Mouse (Mus musculus) ES-Bruce4 (cell line): ENCODE results near the gene Slc25a19. TPM values are rescaled to one million over a fixed set of nuclear protein-coding genes. Genes with fewer than 3 reads are reported as not detected.

Source experiments
- H3K27ac ChIP-seq: 2 replicates; pipeline ENCODE4 v1.5.1; 2012; ENCODE audit warnings: low read length, inconsistent platforms; ENCODE audit not compliant: insufficient read depth
- H3K27me3 ChIP-seq: 2 replicates; pipeline ENCODE4 v1.6.1; 2012; ENCODE audit warnings: mild to moderate bottlenecking, low read length, inconsistent platforms; ENCODE audit not compliant: control insufficient read depth, poor library complexity, insufficient read depth, severe bottlenecking
- H3K36me3 ChIP-seq: 2 replicates; pipeline ENCODE4 v1.6.1; 2012; ENCODE audit warnings: inconsistent platforms, mild to moderate bottlenecking, low read length, moderate library complexity; ENCODE audit not compliant: control insufficient read depth, poor library complexity, insufficient read depth, severe bottlenecking
- H3K4me1 ChIP-seq: one replicate; pipeline ENCODE4 v1.8.1; 2011; ENCODE audit warnings: low read length; ENCODE audit not compliant: control insufficient read depth, insufficient read depth
- H3K4me3 ChIP-seq: 2 replicates; pipeline ENCODE4 v1.5.1; 2011; ENCODE audit warnings: low read depth, mild to moderate bottlenecking, low read length
- H3K9ac ChIP-seq: 2 replicates; pipeline ENCODE4 v1.6.1; 2012; ENCODE audit warnings: low read depth, mild to moderate bottlenecking, inconsistent platforms; ENCODE audit not compliant: poor library complexity, severe bottlenecking
- H3K9me3 ChIP-seq: replicated peaks from 2 replicates; pipeline ENCODE4 v1.6.1; 2012; ENCODE audit warnings: mild to moderate bottlenecking, low read length, inconsistent platforms; ENCODE audit not compliant: control insufficient read depth, poor library complexity, insufficient read depth, severe bottlenecking
- CTCF ChIP-seq: IDR thresholded peaks from one replicate; pipeline ENCODE4 v1.8.1; 2011; ENCODE audit warnings: low read depth, low read length
- EP300 ChIP-seq: IDR thresholded peaks from 2 replicates; pipeline ENCODE4 v1.6.1; 2011; ENCODE audit warnings: low read depth, low read length; ENCODE audit not compliant: insufficient read depth
- POLR2A ChIP-seq: IDR thresholded peaks from one replicate; pipeline ENCODE4 v1.8.1; 2011; ENCODE audit warnings: low read length; ENCODE audit not compliant: insufficient read depth
- polyA plus RNA-seq: library from polyadenylated mRNA; stranded (reverse); fragments of >200 nt; gene quantifications from 2 replicates; pipeline ENCODE4 v1.2.4, GENCODE M21; 2011; ENCODE audit warnings: low read depth; ENCODE audit not compliant: missing spikeins, insufficient read depth, insufficient read length

Slc25a19 gene
- polyA plus RNA-seq, 1 experiment = 34.7 TPM

GRCm38 (mm10) chr11:115632862-115633261, 4.8 kb upstream of the Slc25a19 start:
- no peaks in the 10 kb centered on the region for H3K9me3 ChIP-seq
- no peaks in the 10 kb centered on the region for H3K27me3 ChIP-seq
- H3K9ac ChIP-seq = 0 out of 2 replicates have a peak overlapping the region, but pooled peaks have one; percentile 25
- H3K4me3 ChIP-seq = no peak overlapping the region
- H3K27ac ChIP-seq = 0 out of 2 replicates have a peak overlapping the region, but pooled peaks have one; percentile 60
- peaks cover 2% of the 10 kb centered on the region for H3K4me1 ChIP-seq
- no peak for TF ChIP-seq POLR2A
- TF ChIP-seq EP300 = no peak
- no peak for TF ChIP-seq CTCF
- H3K36me3 ChIP-seq = no peaks in the 10 kb centered on the region

GRCm38 (mm10) chr11:115632247-115632646, 4.2 kb upstream of the Slc25a19 start:
- Histone ChIP-seq H3K4me3 (no peak overlapping the region), H3K9me3 (no peaks in the 10 kb centered on the region), H3K27ac (peak overlapping the region; percentile 60), H3K36me3 (no peaks in the 10 kb centered on the region), H3K9ac (no peak overlapping the region), H3K4me1 (peaks cover 2% of the 10 kb centered on the region), H3K27me3 (no peaks in the 10 kb centered on the region)
- 0 out of 2 replicates have a peak, but pooled peaks have one; percentile 50 for TF ChIP-seq EP300
- no peak for TF ChIP-seq CTCF
- TF ChIP-seq POLR2A = no peak

DNA sequence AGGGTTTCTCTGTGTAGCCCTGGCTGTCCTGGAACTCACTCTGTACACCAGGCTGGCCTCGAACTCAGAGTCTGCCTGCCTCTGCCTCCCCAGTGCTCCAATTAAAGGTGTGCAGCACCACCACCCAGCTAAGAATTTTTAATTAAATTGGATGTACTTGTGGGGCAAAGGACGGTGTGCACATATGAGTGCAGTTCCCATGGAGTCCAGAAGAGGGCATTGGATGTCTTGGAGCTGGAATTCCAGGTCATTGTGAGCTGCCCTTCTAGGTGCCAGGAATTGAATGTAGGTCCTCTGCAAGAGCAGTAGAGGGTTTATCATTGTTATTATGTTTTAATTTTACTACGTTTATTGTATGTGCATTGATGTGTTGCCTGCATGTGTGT, 3.4 kb upstream of the Slc25a19 start:
- H3K27me3 ChIP-seq = no peaks in the 10 kb centered on the region
- no peaks in the 10 kb centered on the region for H3K9me3 ChIP-seq
- peak overlapping the region; percentile 42; the same call in 1 of the 2 replicates for H3K4me3 ChIP-seq
- no peaks in the 10 kb centered on the region for H3K36me3 ChIP-seq
- peak overlapping the region; percentile 95 for H3K27ac ChIP-seq
- H3K4me1 ChIP-seq = peaks cover 2% of the 10 kb centered on the region
- H3K9ac ChIP-seq = peak overlapping the region; percentile 62
- TF ChIP-seq CTCF = peak; percentile 51
- no peak for TF ChIP-seq POLR2A

DNA sequence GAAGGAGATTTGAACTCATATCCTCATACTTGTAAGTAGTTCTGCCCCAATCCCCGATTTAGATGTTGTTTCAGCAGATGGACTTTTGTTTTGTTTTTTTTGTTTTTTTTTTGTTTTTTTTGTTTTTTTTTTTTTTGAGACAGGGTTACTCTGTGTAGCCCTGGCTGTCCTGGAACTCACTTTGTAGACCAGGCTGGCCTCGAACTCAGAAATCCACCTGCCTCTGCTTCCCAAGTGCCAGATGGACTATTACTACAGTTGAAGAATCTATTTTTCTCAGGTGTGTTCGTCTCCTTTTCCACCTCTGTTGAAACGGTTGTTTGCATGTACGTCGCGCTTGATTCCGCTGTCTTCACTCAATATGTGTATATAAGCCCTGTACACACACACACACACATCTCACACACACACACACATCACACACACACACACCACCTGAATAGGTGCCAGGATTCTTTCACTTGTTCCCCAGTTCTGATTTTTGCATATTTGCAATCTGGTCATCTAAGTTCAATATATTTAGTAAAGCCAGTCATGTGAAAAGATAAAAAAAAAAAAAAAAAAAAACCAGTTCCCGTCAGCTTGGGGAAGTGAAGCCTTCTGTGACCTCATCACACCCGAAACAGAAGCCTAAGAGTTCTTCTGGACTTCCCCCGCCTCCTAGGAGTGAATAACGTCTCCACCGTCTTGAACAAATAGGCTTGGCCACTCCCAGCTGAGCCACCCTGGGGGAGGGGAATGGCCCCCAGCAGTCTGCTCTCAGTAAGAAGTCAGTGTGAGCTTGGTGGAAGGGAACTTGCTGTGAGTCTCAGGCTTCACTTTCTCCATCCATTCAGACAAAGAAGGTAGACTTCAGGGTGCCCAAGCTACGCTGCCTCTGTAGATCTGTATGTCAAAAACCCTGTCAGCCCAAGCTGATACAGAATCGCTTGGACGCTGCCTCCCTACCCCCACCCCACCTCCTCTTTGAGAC, 2.7 kb upstream of the Slc25a19 start:
- H3K27ac ChIP-seq = peak overlapping the region; percentile 96
- H3K9me3 ChIP-seq = no peaks in the 10 kb centered on the region
- TF ChIP-seq EP300 (peak; percentile 78), CTCF (no peak), POLR2A (peak; percentile 32)
- H3K4me1 ChIP-seq = peaks cover 2% of the 10 kb centered on the region
- no peaks in the 10 kb centered on the region for H3K27me3 ChIP-seq
- H3K9ac ChIP-seq = peak overlapping the region; percentile 62
- H3K4me3 ChIP-seq = peak overlapping the region; percentile 42
- no peaks in the 10 kb centered on the region for H3K36me3 ChIP-seq

- H3K4me3 ChIP-seq = no peak overlapping the region
- H3K9ac ChIP-seq = peak overlapping the region; percentile 6
- peaks cover 2% of the 10 kb centered on the region for H3K4me1 ChIP-seq
- H3K36me3 ChIP-seq = no peaks in the 10 kb centered on the region
- H3K27ac ChIP-seq = peak overlapping the region; percentile 96
- no peak for TF ChIP-seq EP300
- TF ChIP-seq CTCF = no peak
- no peak for TF ChIP-seq POLR2A
- H3K9me3 ChIP-seq = no peaks in the 10 kb centered on the region
- H3K27me3 ChIP-seq = no peaks in the 10 kb centered on the region
Measured at GRCm38 (mm10) chr11:115629734-115630531, 1.8 kb upstream of the Slc25a19 start.
